Mouse (Mus musculus): ENCODE results near the gene Kcnq1. TPM values are rescaled to one million over a fixed set of nuclear protein-coding genes. Genes with fewer than 3 reads are reported as not detected.

Kcnq1 gene
- polyA plus RNA-seq, 1 experiment from 2014 or later: 0.91 TPM

GRCm38 (mm10) chr7:143400599-143400998 is 294.4 kb downstream of the Kcnq1 start:
- H3K27me3 ChIP-seq: no peaks in the 10 kb centered on the region
- WGBS (ENCODE audit: insufficient replicate concordance): 40% methylated on average over 6 of the region's 6 CpGs
- no peak overlapping the region for H3K9ac ChIP-seq
- H3K9me3 ChIP-seq (replicated peaks): no peaks in the 10 kb centered on the region
- H3K27ac ChIP-seq (replicated peaks): no peak overlapping the region; the same call in 1 of the 2 replicates
- ATAC-seq (ENCODE audit: insufficient read depth): peak; percentile 62
- no peak overlapping the region for H3K4me3 ChIP-seq (replicated peaks)
- H3K4me1 ChIP-seq (replicated peaks): peaks cover 15% of the 10 kb centered on the region
- H3K36me3 ChIP-seq (replicated peaks): no peaks in the 10 kb centered on the region
- no peak overlapping the region for H3K4me2 ChIP-seq

GRCm38 (mm10) chr7:143401429-143402016 is 295.4 kb downstream of the Kcnq1 start:
- Histone ChIP-seq H3K9ac (no peak overlapping the region), H3K9me3 (replicated peaks) (no peaks in the 10 kb centered on the region), H3K27ac (replicated peaks) (no peak overlapping the region), H3K4me1 (replicated peaks) (peaks cover 15% of the 10 kb centered on the region), H3K4me3 (replicated peaks) (no peak overlapping the region), H3K36me3 (replicated peaks) (no peaks in the 10 kb centered on the region), H3K4me2 (no peak overlapping the region), H3K27me3 (no peaks in the 10 kb centered on the region)
- ATAC-seq (ENCODE audit: insufficient read depth): no peak; the same call in 1 of the 2 replicates
- WGBS (ENCODE audit: insufficient replicate concordance): 71% methylated on average over 5 of the region's 5 CpGs

- Histone ChIP-seq H3K36me3 (replicated peaks) (no peaks in the 10 kb centered on the region), H3K27ac (replicated peaks) (no peak overlapping the region), H3K9me3 (replicated peaks) (no peaks in the 10 kb centered on the region), H3K27me3 (no peaks in the 10 kb centered on the region), H3K9ac (no peak overlapping the region), H3K4me3 (replicated peaks) (no peak overlapping the region), H3K4me2 (no peak overlapping the region), H3K4me1 (replicated peaks) (peaks cover 15% of the 10 kb centered on the region)
- ATAC-seq (ENCODE audit: insufficient read depth): no peak
- 38% methylated on average over 6 of the region's 6 CpGs for WGBS (ENCODE audit: insufficient replicate concordance)
Measured at GRCm38 (mm10) chr7:143404296-143404695, 298.1 kb downstream of the Kcnq1 start.

- Histone ChIP-seq H3K9me3 (replicated peaks) (no peaks in the 10 kb centered on the region), H3K4me1 (replicated peaks) (no peaks in the 10 kb centered on the region), H3K4me3 (replicated peaks) (no peak overlapping the region), H3K27me3 (no peaks in the 10 kb centered on the region), H3K27ac (replicated peaks) (no peak overlapping the region), H3K4me2 (no peak overlapping the region), H3K36me3 (replicated peaks) (no peaks in the 10 kb centered on the region), H3K9ac (no peak overlapping the region)
- 29% methylated on average over 9 of the region's 9 CpGs for WGBS (ENCODE audit: insufficient replicate concordance)
- peak; percentile 15; the same call in 1 of the 2 replicates for ATAC-seq (ENCODE audit: insufficient read depth)
Measured at GRCm38 (mm10) chr7:143407931-143408501, 301.9 kb downstream of the Kcnq1 start.

DNA sequence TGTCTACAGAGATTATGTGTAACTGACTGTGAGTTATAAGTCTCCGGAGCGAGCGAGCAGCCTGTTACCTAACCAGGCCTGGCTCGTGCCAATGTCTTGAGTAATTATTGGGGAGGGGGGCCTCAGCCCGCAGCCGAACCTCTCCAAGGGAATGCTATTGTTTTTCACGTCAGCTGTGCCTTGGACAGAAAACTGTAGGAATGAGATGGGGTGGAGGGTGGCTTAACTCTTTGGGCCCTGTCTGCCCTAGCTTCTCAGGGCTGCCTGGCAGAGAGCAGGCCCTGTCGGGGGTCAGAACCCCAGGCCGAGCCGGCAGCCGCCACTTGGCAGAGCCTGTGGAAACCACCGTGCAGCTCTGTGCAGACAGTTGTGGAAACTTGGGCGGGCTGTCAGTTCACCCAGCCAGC is 302.5 kb downstream of the Kcnq1 start:
- no peak overlapping the region for H3K4me2 ChIP-seq
- H3K9me3 ChIP-seq (replicated peaks): no peaks in the 10 kb centered on the region
- ATAC-seq (ENCODE audit: insufficient read depth): no peak
- H3K4me3 ChIP-seq (replicated peaks): no peak overlapping the region
- no peak overlapping the region for H3K27ac ChIP-seq (replicated peaks)
- H3K27me3 ChIP-seq: no peaks in the 10 kb centered on the region
- no peak overlapping the region for H3K9ac ChIP-seq
- no peaks in the 10 kb centered on the region for H3K4me1 ChIP-seq (replicated peaks)
- H3K36me3 ChIP-seq (replicated peaks): no peaks in the 10 kb centered on the region
- 57% methylated on average over 13 of the region's 13 CpGs for WGBS (ENCODE audit: insufficient replicate concordance)

GRCm38 (mm10) chr7:143412606-143413005 is 306.4 kb downstream of the Kcnq1 start:
- no peaks in the 10 kb centered on the region for H3K27me3 ChIP-seq
- no peaks in the 10 kb centered on the region for H3K36me3 ChIP-seq (replicated peaks)
- no peak overlapping the region for H3K9ac ChIP-seq
- WGBS (ENCODE audit: insufficient replicate concordance): 49% methylated on average over 6 of the region's 6 CpGs
- no peak for ATAC-seq (ENCODE audit: insufficient read depth)
- no peaks in the 10 kb centered on the region for H3K9me3 ChIP-seq (replicated peaks)
- H3K27ac ChIP-seq (replicated peaks): no peak overlapping the region
- H3K4me1 ChIP-seq (replicated peaks): no peaks in the 10 kb centered on the region
- H3K4me3 ChIP-seq (replicated peaks): no peak overlapping the region
- no peak overlapping the region for H3K4me2 ChIP-seq

DNA sequence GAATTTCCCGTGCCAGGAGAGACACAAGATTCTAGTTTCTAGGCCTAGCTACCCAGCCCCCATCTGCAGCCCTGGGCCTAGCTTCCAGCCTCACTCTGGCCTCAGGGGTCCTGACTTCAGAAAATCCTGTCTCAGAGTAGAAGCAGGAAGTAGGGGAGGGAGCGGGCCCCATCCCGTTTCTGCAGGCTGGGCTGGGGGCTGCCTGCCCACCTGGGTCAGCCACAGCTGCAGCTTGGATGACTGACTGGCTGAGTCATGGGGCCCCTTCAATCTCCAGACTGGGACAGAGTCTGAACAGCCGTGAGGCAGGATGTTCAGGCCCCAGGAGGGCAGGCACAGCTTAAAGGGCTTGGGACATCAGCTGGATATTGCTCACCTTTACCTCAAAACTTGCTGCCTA is 308.9 kb downstream of the Kcnq1 start:
- Histone ChIP-seq H3K4me3 (replicated peaks) (no peak overlapping the region), H3K4me2 (no peak overlapping the region), H3K36me3 (replicated peaks) (no peaks in the 10 kb centered on the region), H3K27me3 (no peaks in the 10 kb centered on the region), H3K9ac (no peak overlapping the region), H3K27ac (replicated peaks) (no peak overlapping the region), H3K9me3 (replicated peaks) (no peaks in the 10 kb centered on the region), H3K4me1 (replicated peaks) (0 out of 2 replicates have a peak, but pooled peaks cover 9% of the 10 kb centered on the region)
- ATAC-seq (ENCODE audit: insufficient read depth): no peak
- 23% methylated on average over 4 of the region's 4 CpGs for WGBS (ENCODE audit: insufficient replicate concordance)

DNA sequence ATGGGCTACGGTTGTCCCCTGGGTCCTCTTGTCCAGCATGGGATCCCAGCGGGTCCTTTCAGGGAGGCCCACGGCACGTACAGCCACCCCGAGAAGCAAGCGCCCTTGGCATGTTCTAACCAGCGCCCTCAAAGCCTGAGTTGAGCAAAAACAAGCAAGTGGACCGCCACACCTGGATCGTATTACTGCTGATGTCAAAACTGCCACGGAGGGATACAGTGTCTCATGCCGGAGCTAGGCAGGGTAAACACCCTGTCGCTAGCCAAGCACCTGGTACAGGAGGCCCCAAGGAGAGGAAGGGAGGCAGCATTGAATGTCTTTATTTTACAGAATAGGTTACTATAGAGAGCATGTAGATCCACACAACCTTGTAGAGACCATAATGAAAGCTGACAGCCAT is 310.2 kb downstream of the Kcnq1 start:
- 0 out of 2 replicates have a peak, but pooled peaks cover 9% of the 10 kb centered on the region for H3K4me1 ChIP-seq (replicated peaks)
- H3K4me2 ChIP-seq: no peak overlapping the region
- H3K9ac ChIP-seq: no peak overlapping the region
- H3K27ac ChIP-seq (replicated peaks): no peak overlapping the region
- no peak for ATAC-seq (ENCODE audit: insufficient read depth)
- no peaks in the 10 kb centered on the region for H3K9me3 ChIP-seq (replicated peaks)
- H3K27me3 ChIP-seq: no peaks in the 10 kb centered on the region
- WGBS (ENCODE audit: insufficient replicate concordance): 68% methylated on average over 12 of the region's 12 CpGs
- H3K36me3 ChIP-seq (replicated peaks): no peaks in the 10 kb centered on the region
- H3K4me3 ChIP-seq (replicated peaks): no peak overlapping the region

DNA sequence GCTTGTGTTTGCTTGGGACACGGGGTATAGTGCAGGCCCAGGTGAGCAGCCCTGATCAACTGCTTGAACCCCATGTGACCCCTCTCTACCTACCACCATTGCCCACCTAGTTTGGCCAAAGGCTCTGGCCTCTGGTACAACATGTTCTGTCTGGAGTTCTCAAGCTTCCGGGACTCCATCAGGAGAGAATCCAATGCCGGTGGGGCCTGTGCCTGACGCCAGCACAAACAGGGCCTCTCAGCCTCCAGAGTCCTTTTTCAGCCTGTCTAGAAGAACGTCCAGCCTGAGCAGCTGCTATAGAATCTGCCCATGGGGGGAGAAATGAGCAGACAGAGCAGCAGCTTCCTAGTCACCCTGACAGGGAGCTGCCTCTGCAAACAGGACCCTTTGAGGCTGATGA is 311.7 kb downstream of the Kcnq1 start:
- Histone ChIP-seq H3K9ac (no peak overlapping the region), H3K27me3 (no peaks in the 10 kb centered on the region), H3K4me1 (replicated peaks) (0 out of 2 replicates have a peak, but pooled peaks cover 9% of the 10 kb centered on the region), H3K27ac (replicated peaks) (no peak overlapping the region), H3K4me3 (replicated peaks) (no peak overlapping the region), H3K36me3 (replicated peaks) (no peaks in the 10 kb centered on the region), H3K4me2 (no peak overlapping the region), H3K9me3 (replicated peaks) (no peaks in the 10 kb centered on the region)
- 53% methylated on average over 5 of the region's 5 CpGs for WGBS (ENCODE audit: insufficient replicate concordance)
- no peak for ATAC-seq (ENCODE audit: insufficient read depth)

GRCm38 (mm10) chr7:143419585-143420160 is 313.5 kb downstream of the Kcnq1 start:
- H3K36me3 ChIP-seq (replicated peaks): no peaks in the 10 kb centered on the region
- H3K4me2 ChIP-seq: no peak overlapping the region
- WGBS (ENCODE audit: insufficient replicate concordance): 56% methylated on average over 4 of the region's 4 CpGs
- H3K27me3 ChIP-seq: no peaks in the 10 kb centered on the region
- H3K4me3 ChIP-seq (replicated peaks): no peak overlapping the region
- peak; percentile 43 for ATAC-seq (ENCODE audit: insufficient read depth)
- H3K9me3 ChIP-seq (replicated peaks): no peaks in the 10 kb centered on the region
- no peak overlapping the region; the same call in 1 of the 2 replicates for H3K27ac ChIP-seq (replicated peaks)
- H3K4me1 ChIP-seq (replicated peaks): 0 out of 2 replicates have a peak, but pooled peaks cover 9% of the 10 kb centered on the region
- no peak overlapping the region for H3K9ac ChIP-seq

DNA sequence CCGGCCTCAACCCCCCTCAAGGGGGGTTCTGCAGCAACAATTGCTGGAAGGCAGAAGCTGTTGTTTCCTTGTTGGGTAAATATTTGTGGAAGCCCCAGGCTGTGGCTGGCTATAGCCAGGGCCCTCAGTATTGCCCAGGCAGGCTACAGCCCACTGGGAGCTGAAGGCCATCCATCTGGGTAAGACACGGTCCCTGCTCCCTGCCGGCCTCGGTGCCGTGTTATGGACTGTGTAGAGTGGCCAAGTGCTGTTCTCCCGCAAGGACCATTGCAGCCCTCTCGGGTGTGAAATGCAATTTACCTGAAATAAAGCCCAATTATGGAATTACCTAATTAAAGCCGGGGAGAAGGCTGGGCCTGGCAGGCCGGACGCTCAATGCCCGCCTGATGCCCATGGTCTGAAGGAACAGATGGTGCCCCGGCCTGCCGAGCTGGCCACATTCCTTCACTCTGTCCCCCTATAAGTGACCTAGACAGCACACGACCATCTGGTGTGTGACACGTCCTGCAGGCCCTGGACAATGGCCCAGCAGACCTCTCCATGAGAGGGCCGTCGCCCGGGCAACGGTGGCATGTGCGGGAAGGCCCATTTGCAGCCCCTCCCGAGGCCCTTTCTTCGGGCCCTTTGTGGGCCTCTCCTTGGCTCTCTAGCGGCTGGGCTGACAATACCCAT is 322.1 kb downstream of the Kcnq1 start:
- H3K9ac ChIP-seq: no peak overlapping the region
- H3K9me3 ChIP-seq (replicated peaks): no peaks in the 10 kb centered on the region
- no peak for ATAC-seq (ENCODE audit: insufficient read depth)

More for the DNA sequence above, 322.1 kb downstream of the Kcnq1 start:
- Histone ChIP-seq H3K27me3 (peaks cover 8% of the 10 kb centered on the region; the same call in 1 of the 2 replicates), H3K36me3 (replicated peaks) (no peaks in the 10 kb centered on the region), H3K27ac (replicated peaks) (no peak overlapping the region), H3K4me1 (replicated peaks) (no peaks in the 10 kb centered on the region), H3K4me2 (no peak overlapping the region), H3K4me3 (replicated peaks) (no peak overlapping the region)
- WGBS (ENCODE audit: insufficient replicate concordance): 69% methylated on average over 23 of the region's 23 CpGs

All from liver, embryonic 15.5 days (tissue).